Mouse (Mus musculus) liver, adult 2 months (tissue): ENCODE measurements at regions not wholly inside any gene's neighbourhood (a gene's known extent, or its start where the extent isn't known, plus 50 kb on each side); places are given as distances from the start of the nearest gene placed in this dataset.

Experiments
- CTCF ChIP-seq: fragments of 200-500 bp; IDR thresholded peaks from 2 replicates; pipeline ENCODE4 v1.5.1; 2011; ENCODE audit warnings: low read depth, low read length, control low read depth
- POLR2A ChIP-seq: fragments of 200-500 bp; IDR thresholded peaks from 2 replicates; pipeline ENCODE4 v1.6.1; 2011; ENCODE audit warnings: low read length, control low read depth; ENCODE audit not compliant: insufficient read depth; ENCODE audit errors: extremely low read depth

DNA sequence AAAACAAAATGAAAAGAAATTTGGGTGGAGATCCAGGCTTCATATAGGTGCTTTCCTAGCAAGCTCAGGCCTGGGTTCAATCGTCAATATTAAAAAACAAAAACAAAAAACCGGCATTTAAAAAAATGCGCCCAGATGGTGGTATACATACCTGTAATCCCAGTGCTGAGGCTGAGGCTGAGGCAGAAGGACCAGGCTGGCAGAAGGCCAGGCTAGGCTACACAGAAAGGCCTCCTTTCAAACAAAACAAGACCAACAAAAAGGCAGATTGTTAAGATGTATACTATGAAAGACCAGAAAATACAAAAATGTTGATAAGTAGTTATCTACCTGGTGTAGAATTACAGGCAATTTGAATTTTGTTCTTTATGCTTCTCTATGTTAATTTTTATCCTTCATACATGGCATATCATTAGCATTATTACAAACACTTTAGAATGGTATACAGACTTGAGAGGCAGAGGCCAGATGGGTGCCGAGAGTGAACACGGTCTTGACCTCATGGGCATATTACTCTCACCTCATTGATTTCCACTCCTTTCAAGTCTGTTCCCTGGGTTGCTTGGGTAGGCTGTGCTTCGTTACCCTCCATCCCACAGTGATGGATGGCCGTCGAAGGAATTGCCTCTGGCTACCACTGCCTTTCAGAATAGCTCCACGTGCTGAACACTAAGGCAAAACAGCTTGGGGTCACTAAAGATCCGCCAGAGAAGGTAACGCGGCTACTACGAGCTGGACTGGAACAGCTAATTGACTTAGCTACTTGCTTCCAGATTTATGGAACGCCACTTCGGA is 339.6 kb upstream of the Gm6657 start:
- TF ChIP-seq CTCF (no peak), POLR2A (no peak)
